Mouse (Mus musculus): ENCODE data around the gene Tbx3. TPM values are rescaled to one million over a fixed set of nuclear protein-coding genes. Genes with fewer than 3 reads are reported as not detected.

The Tbx3 gene
- polyA plus RNA-seq, 1 experiment, result 4.5 TPM

- Histone ChIP-seq H3K4me3 (ENCODE audit: insufficient read depth, poor library complexity, severe bottlenecking) (peak overlapping the region; percentile 53), H3K79me2 (ENCODE audit: control insufficient read depth, insufficient read depth) (peaks cover 41% of the 10 kb centered on the region), H3K27me3 (ENCODE audit: control insufficient read depth, insufficient read depth, insufficient read length) (no peaks in the 10 kb centered on the region), H3K36me3 (ENCODE audit: control insufficient read depth, insufficient read depth) (peaks cover under 1% of the 10 kb centered on the region), H3K79me3 (ENCODE audit: low read depth) (peaks cover 27% of the 10 kb centered on the region), H3ac (ENCODE audit: control insufficient read depth, insufficient read length, low read depth) (peak overlapping the region; percentile 72)
- no peak for TF ChIP-seq FOSL1 (IDR thresholded peaks at IDR 0.05; ENCODE audit: insufficient read depth, low read length, poor library complexity, severe bottlenecking)
- no peak for TF ChIP-seq MYOD1 (IDR thresholded peaks at IDR 0.05; ENCODE audit: control insufficient read depth, insufficient read length, low read depth)
- TF ChIP-seq MYOG (IDR thresholded peaks at IDR 0.05; ENCODE audit: control insufficient read depth, extremely low read depth, insufficient read length), result no peak
- no peak for TF ChIP-seq CTCF (IDR thresholded peaks at IDR 0.05; ENCODE audit: control insufficient read depth, insufficient read depth, insufficient read length)
- TF ChIP-seq USF1 (IDR thresholded peaks at IDR 0.05; ENCODE audit: low read depth), result no peak
These were observed 794 bp downstream of the Tbx3 start for GRCm38 (mm10) chr5:119671124-119671801.

GRCm38 (mm10) chr5:119671965-119672347, 1.5 kb downstream of the Tbx3 start:
- no peaks in the 10 kb centered on the region for H3K27me3 ChIP-seq (ENCODE audit: control insufficient read depth, insufficient read depth, insufficient read length)
- peaks cover 5% of the 10 kb centered on the region for H3K36me3 ChIP-seq (ENCODE audit: control insufficient read depth, insufficient read depth)
- peaks cover 41% of the 10 kb centered on the region for H3K79me2 ChIP-seq (ENCODE audit: control insufficient read depth, insufficient read depth)
- TF ChIP-seq MAX (IDR thresholded peaks at IDR 0.05) (no peak), CEBPB (IDR thresholded peaks at IDR 0.05; ENCODE audit: low read depth) (no peak), USF1 (IDR thresholded peaks at IDR 0.05; ENCODE audit: low read depth) (no peak), MYOG (IDR thresholded peaks at IDR 0.05; ENCODE audit: control insufficient read depth, extremely low read depth, insufficient read length) (no peak), MYOD1 (IDR thresholded peaks at IDR 0.05; ENCODE audit: control insufficient read depth, insufficient read length, low read depth) (no peak), CTCF (IDR thresholded peaks at IDR 0.05; ENCODE audit: control insufficient read depth, insufficient read depth, insufficient read length) (no peak), FOSL1 (IDR thresholded peaks at IDR 0.05; ENCODE audit: insufficient read depth, low read length, poor library complexity, severe bottlenecking) (no peak)
- peak overlapping the region; percentile 53 for H3K4me3 ChIP-seq (ENCODE audit: insufficient read depth, poor library complexity, severe bottlenecking)
- peak overlapping the region; percentile 86 for H3ac ChIP-seq (ENCODE audit: control insufficient read depth, insufficient read length, low read depth)
- peaks cover 27% of the 10 kb centered on the region for H3K79me3 ChIP-seq (ENCODE audit: low read depth)

- TF ChIP-seq CTCF (IDR thresholded peaks at IDR 0.05; ENCODE audit: control insufficient read depth, insufficient read depth, insufficient read length) (no peak), MAX (IDR thresholded peaks at IDR 0.05) (no peak), USF1 (IDR thresholded peaks at IDR 0.05; ENCODE audit: low read depth) (no peak), FOSL1 (IDR thresholded peaks at IDR 0.05; ENCODE audit: insufficient read depth, low read length, poor library complexity, severe bottlenecking) (no peak), MYOD1 (IDR thresholded peaks at IDR 0.05; ENCODE audit: control insufficient read depth, insufficient read length, low read depth) (no peak), MYOG (IDR thresholded peaks at IDR 0.05; ENCODE audit: control insufficient read depth, extremely low read depth, insufficient read length) (no peak), CEBPB (IDR thresholded peaks at IDR 0.05; ENCODE audit: low read depth) (no peak)
- peak overlapping the region; percentile 53 for H3K4me3 ChIP-seq (ENCODE audit: insufficient read depth, poor library complexity, severe bottlenecking)
- H3K79me3 ChIP-seq (ENCODE audit: low read depth), result peaks cover 27% of the 10 kb centered on the region
- H3K79me2 ChIP-seq (ENCODE audit: control insufficient read depth, insufficient read depth), result peaks cover 41% of the 10 kb centered on the region
- H3K36me3 ChIP-seq (ENCODE audit: control insufficient read depth, insufficient read depth), result peaks cover 10% of the 10 kb centered on the region
- H3ac ChIP-seq (ENCODE audit: control insufficient read depth, insufficient read length, low read depth), result peak overlapping the region; percentile 86
- no peaks in the 10 kb centered on the region for H3K27me3 ChIP-seq (ENCODE audit: control insufficient read depth, insufficient read depth, insufficient read length)
These were observed 2.0 kb downstream of the Tbx3 start for GRCm38 (mm10) chr5:119672348-119672983.

GRCm38 (mm10) chr5:119672984-119673600, 2.6 kb downstream of the Tbx3 start:
- H3K27me3 ChIP-seq (ENCODE audit: control insufficient read depth, insufficient read depth, insufficient read length), result no peaks in the 10 kb centered on the region
- TF ChIP-seq FOSL1 (IDR thresholded peaks at IDR 0.05; ENCODE audit: insufficient read depth, low read length, poor library complexity, severe bottlenecking), result no peak
- TF ChIP-seq CTCF (IDR thresholded peaks at IDR 0.05; ENCODE audit: control insufficient read depth, insufficient read depth, insufficient read length), result no peak
- no peak for TF ChIP-seq CEBPB (IDR thresholded peaks at IDR 0.05; ENCODE audit: low read depth)
- no peak for TF ChIP-seq USF1 (IDR thresholded peaks at IDR 0.05; ENCODE audit: low read depth)
- no peak for TF ChIP-seq MYOD1 (IDR thresholded peaks at IDR 0.05; ENCODE audit: control insufficient read depth, insufficient read length, low read depth)
- TF ChIP-seq MAX (IDR thresholded peaks at IDR 0.05), result no peak
- TF ChIP-seq MYOG (IDR thresholded peaks at IDR 0.05; ENCODE audit: control insufficient read depth, extremely low read depth, insufficient read length), result no peak
- peak overlapping the region; percentile 53 for H3K4me3 ChIP-seq (ENCODE audit: insufficient read depth, poor library complexity, severe bottlenecking)
- peak overlapping the region; percentile 54 for H3ac ChIP-seq (ENCODE audit: control insufficient read depth, insufficient read length, low read depth)
- peaks cover 27% of the 10 kb centered on the region for H3K79me3 ChIP-seq (ENCODE audit: low read depth)
- H3K79me2 ChIP-seq (ENCODE audit: control insufficient read depth, insufficient read depth), result peaks cover 41% of the 10 kb centered on the region
- peaks cover 15% of the 10 kb centered on the region for H3K36me3 ChIP-seq (ENCODE audit: control insufficient read depth, insufficient read depth)

GRCm38 (mm10) chr5:119673716-119674605, 3.5 kb downstream of the Tbx3 start:
- H3K4me3 ChIP-seq (ENCODE audit: insufficient read depth, poor library complexity, severe bottlenecking), result peak overlapping the region; percentile 53
- peaks cover 21% of the 10 kb centered on the region for H3K36me3 ChIP-seq (ENCODE audit: control insufficient read depth, insufficient read depth)
- peaks cover 27% of the 10 kb centered on the region for H3K79me3 ChIP-seq (ENCODE audit: low read depth)
- no peaks in the 10 kb centered on the region for H3K27me3 ChIP-seq (ENCODE audit: control insufficient read depth, insufficient read depth, insufficient read length)
- H3ac ChIP-seq (ENCODE audit: control insufficient read depth, insufficient read length, low read depth), result peak overlapping the region; percentile 16
- no peak for TF ChIP-seq MYOD1 (IDR thresholded peaks at IDR 0.05; ENCODE audit: control insufficient read depth, insufficient read length, low read depth)
- TF ChIP-seq USF1 (IDR thresholded peaks at IDR 0.05; ENCODE audit: low read depth), result no peak
- no peak for TF ChIP-seq CTCF (IDR thresholded peaks at IDR 0.05; ENCODE audit: control insufficient read depth, insufficient read depth, insufficient read length)
- no peak for TF ChIP-seq FOSL1 (IDR thresholded peaks at IDR 0.05; ENCODE audit: insufficient read depth, low read length, poor library complexity, severe bottlenecking)
- TF ChIP-seq MYOG (IDR thresholded peaks at IDR 0.05; ENCODE audit: control insufficient read depth, extremely low read depth, insufficient read length), result no peak
- peaks cover 41% of the 10 kb centered on the region for H3K79me2 ChIP-seq (ENCODE audit: control insufficient read depth, insufficient read depth)
